Comparison of ENCODE assay signal across 16 mouse cellular contexts in the genomic region with DNA sequence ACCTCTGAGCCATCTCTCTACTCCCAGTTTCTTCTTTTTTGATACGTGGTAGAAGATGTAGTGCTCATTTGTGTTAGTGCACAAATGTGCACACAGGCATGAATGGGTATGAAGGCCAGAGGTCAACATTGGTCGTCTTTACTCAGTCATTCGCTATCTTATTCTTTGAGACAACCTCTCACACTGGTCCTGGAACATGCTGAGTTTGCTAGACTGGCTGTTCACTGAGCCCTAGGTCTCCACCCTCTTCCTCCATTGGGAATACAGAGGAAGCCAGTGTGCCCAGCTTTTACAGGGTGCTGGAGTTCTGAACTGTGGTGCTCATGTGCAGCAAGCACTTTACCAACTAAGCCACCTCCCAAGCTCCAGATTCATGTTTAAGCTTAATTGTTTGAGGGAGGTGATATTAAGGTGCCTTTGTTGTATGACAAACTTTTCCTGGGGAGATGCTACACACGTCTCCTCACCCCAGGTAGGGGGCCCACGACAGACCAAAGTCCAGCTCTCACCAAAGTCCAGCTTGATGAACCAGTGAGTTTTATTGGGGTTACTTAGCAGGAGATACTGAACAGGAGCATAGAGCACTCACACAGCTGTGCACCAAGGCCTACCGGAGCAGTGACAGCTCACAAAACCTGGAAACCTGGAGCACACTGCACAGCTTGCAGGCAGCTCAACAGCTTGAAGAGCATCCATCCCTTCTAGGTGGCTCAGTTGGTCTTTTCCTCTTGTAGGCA.
"Had no signal": no experiment of that assay in that cellular context is flagged by ENCODE, and none has a peak within 500 bp of the region (broad histone marks: within the 10 kb centered on the region; RNA-seq: fewer than 3 reads in every experiment).

No protein-coding gene starts in this region.

- H3K36me3 ChIP-seq: midbrain, embryonic 12.5 days; midbrain, embryonic 15.5 days; neural tube, embryonic 12.5 days; neural tube, embryonic 15.5 days; stomach, embryonic 15.5 days had no signal

- H3K9ac ChIP-seq: liver, embryonic 14.5 days; liver, postnatal 0 days; lung, embryonic 14.5 days; midbrain, embryonic 12.5 days; midbrain, embryonic 15.5 days; neural tube, embryonic 12.5 days; neural tube, embryonic 15.5 days; stomach, embryonic 15.5 days had no signal

- H3K27ac ChIP-seq: liver, embryonic 14.5 days; macrophage; midbrain, embryonic 12.5 days; midbrain, embryonic 15.5 days; neural tube, embryonic 12.5 days; neural tube, embryonic 15.5 days; stomach, embryonic 15.5 days had no signal

- H3K9me3 ChIP-seq: midbrain, embryonic 12.5 days; midbrain, embryonic 15.5 days; neural tube, embryonic 12.5 days; neural tube, embryonic 15.5 days; stomach, embryonic 15.5 days had no signal

- H3K27me3 ChIP-seq: neural tube, embryonic 15.5 days; stomach, embryonic 15.5 days had no signal

- ATAC-seq: hindbrain, embryonic 16.5 days; liver, postnatal 0 days; lung, postnatal 0 days; midbrain, embryonic 15.5 days had no signal

- DNase-seq: liver, postnatal 0 days; lung, embryonic 14.5 days; right cerebral cortex, adult 18-20 months; right cerebral cortex, postnatal 14 days; right cerebral cortex, postnatal 4 days; spleen, adult 18-20 months; thymus, postnatal 25 days had no signal

- H3K4me2 ChIP-seq: lung, embryonic 14.5 days; midbrain, embryonic 12.5 days; midbrain, embryonic 15.5 days; neural tube, embryonic 12.5 days; neural tube, embryonic 15.5 days; stomach, embryonic 15.5 days had no signal

- H3K4me1 ChIP-seq: neural tube, embryonic 12.5 days had no signal

- H3K4me3 ChIP-seq: midbrain, embryonic 12.5 days; midbrain, embryonic 15.5 days; neural tube, embryonic 12.5 days; neural tube, embryonic 15.5 days; stomach, embryonic 15.5 days had no signal
